Mouse (Mus musculus) right cerebral cortex, adult 18-20 months (tissue): ENCODE results near the gene Pax5.

Experiments used
- DNase-seq: peaks from one replicate; pipeline ENCODE4 v3.0.0; 2022; ENCODE audit warnings: mixed read lengths

Pax5 gene

DNA sequence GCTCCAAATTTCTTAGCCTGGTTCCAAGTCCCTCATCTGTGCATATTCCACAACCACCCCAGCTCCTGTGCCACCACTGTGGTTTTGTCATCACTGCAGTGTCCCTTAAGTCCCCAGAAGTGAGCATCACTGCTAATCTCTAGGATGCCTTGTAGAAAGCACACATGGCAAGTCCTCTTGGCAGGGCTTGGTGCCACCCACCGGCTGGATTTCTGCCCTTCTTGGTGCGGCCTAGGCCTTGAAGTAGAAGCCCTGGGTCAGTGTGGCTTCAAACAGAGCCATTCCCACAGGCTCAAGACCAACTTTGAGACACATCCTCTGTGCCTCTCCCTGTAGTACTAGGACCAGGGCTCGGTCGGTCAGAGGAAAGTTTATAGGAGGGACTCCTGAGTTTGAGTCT lies 174.6 kb downstream of the Pax5 start:
- DNase-seq: no peak

GRCm38 (mm10) chr4:44533286-44533685 lies 177.0 kb downstream of the Pax5 start:
- no peak for DNase-seq

GRCm38 (mm10) chr4:44532731-44533130 lies 177.6 kb downstream of the Pax5 start:
- no peak for DNase-seq

- no peak for DNase-seq
Measured at GRCm38 (mm10) chr4:44525336-44525735, 185.0 kb downstream of the Pax5 start.

DNA sequence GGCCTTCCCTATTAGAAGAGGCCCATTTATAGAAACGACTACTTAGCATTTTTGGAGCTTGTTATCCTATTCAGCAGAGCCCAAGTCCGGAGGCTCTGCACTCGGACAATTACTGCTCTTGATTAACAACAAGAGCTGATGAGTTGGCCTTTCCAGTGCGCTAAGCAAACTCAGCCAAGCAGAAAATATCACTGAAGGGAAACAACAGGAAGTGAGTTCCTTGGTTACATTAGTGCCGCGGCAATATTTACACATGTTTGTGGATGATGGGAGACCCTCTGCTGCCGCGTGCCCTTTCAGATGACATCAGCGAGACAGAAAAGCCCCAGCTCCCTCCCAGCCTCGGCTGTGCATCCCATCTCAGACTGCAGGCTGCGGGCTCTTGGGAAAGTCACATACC lies 191.4 kb downstream of the Pax5 start:
- peak; percentile 12 for DNase-seq

DNA sequence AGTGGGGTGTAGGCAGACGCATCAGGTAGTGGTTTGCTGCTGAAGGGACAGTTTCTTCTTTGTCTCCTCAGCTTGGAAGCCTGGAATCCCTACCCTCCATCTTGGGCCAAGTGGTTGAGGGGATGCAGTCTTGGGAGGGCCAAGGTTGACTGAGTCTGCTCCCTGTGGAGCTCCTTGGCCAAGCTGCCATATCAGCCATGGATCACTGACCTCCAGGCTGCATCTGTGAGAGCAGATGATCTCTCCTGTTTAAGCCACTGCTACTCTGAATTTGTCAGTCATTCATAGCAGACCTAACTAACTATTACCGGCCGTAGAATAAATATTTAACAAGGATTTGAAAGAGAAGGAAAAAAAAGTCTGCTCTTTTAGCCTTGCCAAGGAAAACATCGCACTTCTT lies 196.3 kb downstream of the Pax5 start:
- DNase-seq: no peak

GRCm38 (mm10) chr4:44511682-44512081 lies 198.6 kb downstream of the Pax5 start:
- no peak for DNase-seq

DNA sequence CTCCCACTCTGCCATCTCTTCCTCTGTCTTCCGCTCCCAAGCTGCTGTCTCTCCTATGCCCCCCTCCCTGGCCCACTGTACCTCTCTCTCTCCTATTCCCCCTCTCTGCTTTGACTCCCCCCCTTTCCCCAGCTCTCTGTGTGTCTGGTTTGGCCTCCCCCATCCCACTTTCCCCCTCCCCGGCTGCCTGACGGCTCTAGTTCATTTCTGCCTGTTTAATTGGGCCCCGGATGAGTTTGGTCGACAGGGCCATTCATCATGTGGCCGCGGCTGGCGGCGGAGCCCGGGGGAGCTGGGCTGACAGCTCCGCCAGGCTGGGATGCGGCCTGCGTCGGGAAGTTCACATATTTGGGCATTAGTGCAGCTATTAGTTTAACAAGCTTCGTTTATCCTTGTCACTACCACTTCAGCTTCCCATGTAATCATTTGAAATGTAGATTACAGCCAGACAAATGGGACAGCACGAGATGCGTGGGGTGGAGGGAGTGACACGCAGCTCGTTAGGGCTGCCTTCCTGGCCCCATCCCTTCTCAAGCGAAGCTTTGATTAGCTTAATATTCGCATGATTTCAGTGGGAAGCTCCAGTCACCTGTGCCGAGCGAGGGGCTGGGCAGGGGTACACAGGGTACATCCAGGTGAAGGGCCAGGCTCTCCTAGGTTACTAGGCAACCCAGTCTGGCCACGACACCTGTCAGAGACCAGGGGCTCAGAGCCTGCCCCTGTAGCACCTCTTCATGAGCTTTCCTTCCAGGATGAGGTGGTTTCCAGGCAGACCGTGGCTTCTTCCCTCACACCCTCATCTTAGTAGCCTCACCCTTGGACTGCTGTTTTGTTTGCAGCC lies 201.7 kb downstream of the Pax5 start:
- no peak for DNase-seq

DNA sequence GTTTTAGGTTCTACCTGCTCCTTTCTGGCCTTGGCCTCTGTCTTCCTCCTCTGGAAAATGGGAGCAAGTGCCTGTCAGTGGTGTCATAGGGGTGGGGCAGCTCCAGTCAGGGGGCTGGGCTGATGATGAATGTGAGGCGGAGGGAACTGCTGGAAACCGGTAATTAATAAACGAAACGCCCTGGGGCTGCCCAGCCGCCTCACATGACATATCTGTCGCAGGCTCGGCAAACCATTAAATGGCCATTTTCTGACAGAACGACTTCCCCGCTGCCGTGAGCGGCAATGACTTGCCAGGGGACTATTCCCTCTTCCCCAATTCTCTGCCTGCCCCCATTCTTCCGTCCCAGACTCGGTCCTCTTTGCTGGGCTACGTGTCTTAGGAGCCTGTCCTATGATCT lies 202.4 kb downstream of the Pax5 start:
- no peak for DNase-seq

- no peak for DNase-seq
Measured at GRCm38 (mm10) chr4:44504998-44505397, 205.3 kb downstream of the Pax5 start.

DNA sequence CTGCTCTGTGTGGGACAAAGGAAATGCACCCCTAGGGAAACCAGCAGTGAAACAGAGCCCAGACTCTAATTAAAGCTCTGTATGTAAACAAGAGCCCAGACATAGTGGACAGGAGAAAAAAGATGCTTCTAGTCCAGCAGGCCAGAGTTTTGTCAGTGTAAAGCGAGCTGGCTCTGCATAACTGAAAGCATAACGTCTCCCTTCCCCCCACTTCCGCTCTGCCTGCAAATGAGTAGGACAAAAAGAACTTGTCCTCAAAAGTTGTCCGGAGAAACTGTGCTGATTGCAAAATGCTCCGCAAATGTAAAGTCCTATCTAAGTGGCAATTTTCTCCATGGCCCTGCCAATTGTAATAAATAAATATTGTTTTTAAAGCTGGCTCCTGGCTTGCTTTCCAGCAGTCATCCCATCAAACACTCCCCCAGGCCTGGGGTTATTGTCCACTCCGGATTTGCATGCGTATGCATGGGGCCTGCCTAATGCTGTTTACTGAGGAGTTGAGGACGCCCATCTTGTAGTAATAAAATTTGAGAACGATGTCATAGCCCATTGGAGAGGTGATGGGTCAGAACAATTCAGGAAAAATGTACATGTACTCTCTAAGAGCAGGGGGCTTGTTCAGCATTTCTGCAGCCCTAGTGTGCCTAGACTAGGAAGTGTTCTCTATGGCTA lies 208.0 kb downstream of the Pax5 start:
- no peak for DNase-seq

DNA sequence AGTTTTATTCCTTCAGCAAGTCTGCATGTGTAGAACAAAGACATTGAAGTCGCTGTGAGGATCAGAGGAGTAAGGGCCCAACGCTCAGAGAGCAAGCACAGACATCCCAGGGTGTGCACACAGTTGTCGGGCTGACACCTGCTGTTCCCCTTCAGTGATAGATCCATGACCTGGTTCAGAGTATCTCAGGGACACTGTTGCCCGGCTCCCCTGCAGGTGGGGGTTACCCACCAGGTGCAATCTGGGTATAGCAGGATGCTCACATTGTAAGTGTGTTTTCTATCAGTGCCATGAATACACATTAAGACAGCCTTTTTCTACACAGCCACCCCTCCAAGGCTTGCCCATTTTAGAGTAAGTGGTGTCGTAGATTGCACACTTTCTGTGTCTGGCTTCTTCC lies 212.1 kb downstream of the Pax5 start:
- no peak for DNase-seq

GRCm38 (mm10) chr4:44495836-44496235 lies 214.5 kb downstream of the Pax5 start:
- no peak for DNase-seq

DNA sequence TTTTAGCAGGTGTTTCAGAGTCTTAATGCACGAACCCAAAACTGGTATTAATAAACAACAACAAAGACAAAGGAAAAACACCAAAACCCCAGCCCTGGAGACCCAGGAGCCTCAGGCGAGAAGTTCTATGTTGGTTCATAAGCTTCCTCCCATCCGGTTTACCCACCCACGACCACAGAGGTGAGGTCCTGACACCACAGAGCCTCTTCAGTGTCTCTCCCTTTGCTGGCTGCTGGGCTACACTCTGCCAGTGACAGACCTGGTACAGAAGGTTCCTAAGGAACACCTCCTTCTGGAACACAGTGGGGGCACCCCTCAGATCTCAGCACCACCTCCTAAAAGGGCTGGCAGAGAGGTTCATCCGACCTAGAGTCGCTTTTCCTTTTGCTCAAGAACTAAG lies 216.5 kb downstream of the Pax5 start:
- DNase-seq: no peak

DNA sequence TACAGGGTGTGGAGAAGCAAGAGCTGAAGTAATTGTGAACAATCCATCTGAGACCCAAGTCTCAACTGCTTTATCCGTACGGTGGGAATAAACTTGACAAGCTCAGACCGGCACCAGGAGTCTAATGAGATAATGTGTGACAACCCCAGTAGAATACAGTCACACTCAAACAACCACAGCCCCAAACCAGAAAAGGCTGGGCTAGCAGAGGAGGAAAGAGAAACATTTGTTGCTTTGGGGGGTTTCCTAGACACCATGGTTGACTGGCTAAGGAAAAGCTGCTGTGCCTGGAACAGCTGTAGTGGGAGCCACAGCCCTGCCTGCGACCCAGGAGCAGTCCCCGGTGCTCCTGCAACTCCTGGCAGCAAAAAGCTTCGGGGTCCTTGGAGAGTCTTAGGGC lies 219.4 kb downstream of the Pax5 start:
- no peak for DNase-seq

DNA sequence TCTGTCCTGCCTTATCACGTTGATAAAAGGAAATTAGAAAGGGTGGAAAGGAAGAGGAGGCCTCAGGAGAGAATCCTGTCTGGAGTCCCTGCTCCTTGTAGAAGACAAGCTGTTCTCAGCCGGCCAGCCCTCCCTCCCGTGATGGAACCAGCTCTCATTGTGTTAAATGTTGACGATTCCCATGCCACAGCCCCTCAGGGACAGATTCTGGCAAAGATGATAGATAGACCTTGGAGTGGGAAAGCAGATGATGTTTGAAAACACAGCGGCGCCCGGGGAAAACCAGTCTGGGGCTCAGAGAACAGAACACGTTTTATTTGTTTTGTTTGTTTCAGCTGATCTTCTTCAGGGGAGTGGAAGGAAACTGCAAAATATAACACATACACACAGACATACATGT lies 221.6 kb downstream of the Pax5 start:
- DNase-seq: no peak

- DNase-seq: no peak
Measured at GRCm38 (mm10) chr4:44488219-44488618, 222.1 kb downstream of the Pax5 start.

DNA sequence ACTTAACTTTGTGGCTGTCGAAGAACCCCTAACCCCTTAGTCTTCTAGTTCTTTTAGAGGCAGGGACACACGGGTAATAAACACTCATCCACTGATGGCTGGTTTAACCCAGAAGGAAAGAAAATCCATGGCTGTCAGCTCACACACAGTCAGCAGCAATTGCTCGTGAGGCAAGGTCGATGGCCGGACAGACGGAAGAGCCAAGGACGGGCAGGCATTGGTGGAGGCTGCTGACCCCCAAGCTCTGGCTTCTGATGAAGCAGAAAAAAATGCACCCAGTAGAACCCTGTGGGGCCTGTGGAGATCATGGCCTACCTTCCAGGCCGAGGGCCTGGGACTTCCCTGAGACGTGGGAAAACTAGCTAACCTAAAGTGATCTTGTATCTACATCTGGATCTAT lies 227.4 kb downstream of the Pax5 start:
- no peak for DNase-seq

- no peak for DNase-seq
Measured at GRCm38 (mm10) chr4:44479755-44480154, 230.5 kb downstream of the Pax5 start.
